Mouse (Mus musculus): ENCODE data around the gene Tmem120b. TPM values are rescaled to one million over a fixed set of nuclear protein-coding genes. Genes with fewer than 3 reads are reported as not detected.
A peak's percentile ranks its signal among the peaks of the same experiment; 100 is the strongest.

The Tmem120b gene
- polyA plus RNA-seq, 1 experiment from 2014 or later, result 7.6 TPM

DNA sequence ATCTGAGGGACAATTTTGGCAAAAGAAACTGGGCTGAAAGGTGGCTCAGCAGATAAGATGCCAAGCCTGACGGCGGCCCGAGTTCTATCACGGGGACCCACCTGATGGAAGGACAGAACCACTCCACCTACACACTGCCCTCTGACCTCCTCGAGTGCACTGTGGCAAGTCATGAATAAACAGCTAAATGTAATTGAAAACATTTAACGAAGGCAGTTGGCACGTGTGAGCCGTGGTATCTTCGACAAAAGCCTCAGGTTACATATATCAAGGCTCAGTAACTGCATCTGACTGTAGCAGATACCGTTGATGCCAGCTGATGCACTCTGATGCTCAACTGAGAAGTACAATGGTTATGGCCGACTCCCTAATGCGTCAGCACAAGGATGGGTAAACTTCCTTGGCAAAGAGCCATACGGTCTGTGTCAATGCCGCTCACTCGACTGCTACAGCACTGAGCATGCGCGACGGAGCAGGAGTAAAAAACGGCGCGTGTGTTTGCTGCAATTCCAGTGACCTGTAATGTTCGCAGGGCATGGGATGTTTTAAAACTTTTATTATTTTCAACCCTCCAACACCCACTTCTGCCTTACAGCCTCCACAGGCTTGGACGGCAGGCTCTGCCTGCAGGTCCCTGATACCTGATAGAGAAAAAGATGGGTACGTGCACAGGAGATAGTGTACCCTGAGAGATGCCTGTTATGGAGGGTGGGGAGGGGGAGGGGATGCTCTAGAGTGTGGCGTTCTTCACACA lies 26.2 kb downstream of the Tmem120b start:
- Histone ChIP-seq H3K4me2 (no peak overlapping the region), H3K27ac (ENCODE audit: low read depth, low read length) (no peak overlapping the region), H3K4me1 (ENCODE audit: control insufficient read depth, insufficient read depth, low read length) (no peaks in the 10 kb centered on the region), H3K9me3 (ENCODE audit: control insufficient read depth, low read length) (no peaks in the 10 kb centered on the region), H3K9ac (ENCODE audit: low read length) (no peak overlapping the region), H3K27me3 (ENCODE audit: control insufficient read depth, insufficient read depth, low read length) (no peaks in the 10 kb centered on the region), H3K36me3 (ENCODE audit: control insufficient read depth, insufficient read depth, low read length) (no peaks in the 10 kb centered on the region), H3K4me3 (ENCODE audit: low read depth, low read length) (no peak overlapping the region)
- 89% methylated on average over 25 of the region's 25 CpGs for WGBS
- DNase-seq (ENCODE audit: low spot score, missing footprints) (no peak), ATAC-seq (ENCODE audit: low FRiP score) (no peak)

DNA sequence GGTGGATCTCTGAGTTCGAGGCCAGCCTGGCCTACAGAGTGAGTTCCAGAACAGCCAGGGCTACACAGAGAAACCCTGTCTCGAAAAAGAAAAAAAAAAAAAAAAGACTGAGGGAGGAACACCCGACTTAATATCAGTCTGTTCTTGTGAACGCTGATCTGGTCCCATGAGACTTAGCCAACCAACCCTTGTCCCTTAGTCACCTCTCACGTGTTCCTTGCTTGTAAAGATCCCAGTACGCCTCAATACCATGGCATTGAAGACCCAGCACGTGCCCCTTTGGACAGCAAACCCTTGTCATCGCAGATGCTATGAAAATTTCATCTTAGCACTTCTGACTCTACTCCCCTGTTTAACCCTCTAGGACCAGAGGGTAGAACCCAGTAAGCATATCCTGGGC lies 28.1 kb downstream of the Tmem120b start:
- no peak for DNase-seq (ENCODE audit: low spot score, missing footprints)
- no peaks in the 10 kb centered on the region for H3K9me3 ChIP-seq (ENCODE audit: control insufficient read depth, low read length)
- 94% methylated on average over 8 of the region's 8 CpGs for WGBS
- H3K4me1 ChIP-seq (ENCODE audit: control insufficient read depth, insufficient read depth, low read length), result no peaks in the 10 kb centered on the region
- no peak overlapping the region for H3K4me3 ChIP-seq (ENCODE audit: low read depth, low read length)
- H3K36me3 ChIP-seq (ENCODE audit: control insufficient read depth, insufficient read depth, low read length), result no peaks in the 10 kb centered on the region
- H3K4me2 ChIP-seq, result no peak overlapping the region
- H3K9ac ChIP-seq (ENCODE audit: low read length), result no peak overlapping the region
- no peak overlapping the region for H3K27ac ChIP-seq (ENCODE audit: low read depth, low read length)
- no peaks in the 10 kb centered on the region for H3K27me3 ChIP-seq (ENCODE audit: control insufficient read depth, insufficient read depth, low read length)
- ATAC-seq (ENCODE audit: low FRiP score), result no peak

DNA sequence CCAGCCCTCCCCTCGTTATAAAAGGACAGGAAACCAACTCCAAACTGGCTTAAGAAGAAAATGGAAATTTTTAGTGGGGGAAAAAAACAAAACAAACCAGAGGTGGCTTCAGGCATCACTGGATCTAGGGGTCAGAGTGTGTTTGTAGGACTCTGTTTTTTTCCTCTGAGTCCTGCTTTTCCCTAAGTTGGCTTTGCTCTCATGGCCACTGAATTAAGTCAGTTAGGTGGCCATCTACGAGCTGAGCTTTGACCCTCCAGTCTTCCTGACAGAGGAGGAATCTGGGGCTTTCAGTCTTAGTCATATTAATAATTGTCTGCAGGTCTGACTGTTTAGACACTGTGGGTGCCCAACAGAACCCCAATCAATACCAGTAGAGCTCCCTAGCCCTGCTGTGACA lies 30.3 kb downstream of the Tmem120b start:
- H3K27me3 ChIP-seq (ENCODE audit: control insufficient read depth, insufficient read depth, low read length), result no peaks in the 10 kb centered on the region
- H3K9me3 ChIP-seq (ENCODE audit: control insufficient read depth, low read length), result no peaks in the 10 kb centered on the region
- no peaks in the 10 kb centered on the region for H3K4me1 ChIP-seq (ENCODE audit: control insufficient read depth, insufficient read depth, low read length)
- no peak for ATAC-seq (ENCODE audit: low FRiP score)
- no peak overlapping the region for H3K4me3 ChIP-seq (ENCODE audit: low read depth, low read length)
- no peak for DNase-seq (ENCODE audit: low spot score, missing footprints)
- no peak overlapping the region for H3K27ac ChIP-seq (ENCODE audit: low read depth, low read length)
- no peak overlapping the region for H3K9ac ChIP-seq (ENCODE audit: low read length)
- H3K36me3 ChIP-seq (ENCODE audit: control insufficient read depth, insufficient read depth, low read length), result no peaks in the 10 kb centered on the region
- no peak overlapping the region for H3K4me2 ChIP-seq
- 84% methylated on average over 2 of the region's 2 CpGs for WGBS

DNA sequence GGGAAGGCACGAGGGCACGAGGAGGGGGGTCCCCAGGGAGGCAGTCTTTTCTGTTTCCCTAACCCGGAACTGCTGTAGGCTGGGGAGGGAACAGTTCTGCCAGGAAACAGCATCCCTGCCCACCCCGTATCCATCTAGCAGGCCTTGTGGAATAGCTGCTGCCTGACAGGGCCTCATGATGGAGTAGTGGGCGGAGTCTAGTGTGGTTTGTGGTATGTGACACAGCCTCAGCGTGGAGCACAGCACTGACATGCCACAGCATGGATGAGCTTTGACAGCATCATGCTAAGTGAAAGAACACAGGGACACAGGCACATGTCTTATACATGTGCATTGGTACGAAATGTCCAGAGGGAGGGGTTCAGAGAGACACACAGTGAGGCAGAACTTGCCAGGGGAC lies 34.2 kb downstream of the Tmem120b start:
- Histone ChIP-seq H3K27ac (ENCODE audit: low read depth, low read length) (no peak overlapping the region), H3K4me2 (no peak overlapping the region), H3K4me1 (ENCODE audit: control insufficient read depth, insufficient read depth, low read length) (no peaks in the 10 kb centered on the region), H3K36me3 (ENCODE audit: control insufficient read depth, insufficient read depth, low read length) (no peaks in the 10 kb centered on the region), H3K9ac (ENCODE audit: low read length) (no peak overlapping the region), H3K27me3 (ENCODE audit: control insufficient read depth, insufficient read depth, low read length) (no peaks in the 10 kb centered on the region), H3K4me3 (ENCODE audit: low read depth, low read length) (no peak overlapping the region), H3K9me3 (ENCODE audit: control insufficient read depth, low read length) (no peaks in the 10 kb centered on the region)
- DNase-seq (ENCODE audit: low spot score, missing footprints) (no peak), ATAC-seq (ENCODE audit: low FRiP score) (no peak)
- WGBS, result 84% methylated on average over 7 of the region's 7 CpGs

DNA sequence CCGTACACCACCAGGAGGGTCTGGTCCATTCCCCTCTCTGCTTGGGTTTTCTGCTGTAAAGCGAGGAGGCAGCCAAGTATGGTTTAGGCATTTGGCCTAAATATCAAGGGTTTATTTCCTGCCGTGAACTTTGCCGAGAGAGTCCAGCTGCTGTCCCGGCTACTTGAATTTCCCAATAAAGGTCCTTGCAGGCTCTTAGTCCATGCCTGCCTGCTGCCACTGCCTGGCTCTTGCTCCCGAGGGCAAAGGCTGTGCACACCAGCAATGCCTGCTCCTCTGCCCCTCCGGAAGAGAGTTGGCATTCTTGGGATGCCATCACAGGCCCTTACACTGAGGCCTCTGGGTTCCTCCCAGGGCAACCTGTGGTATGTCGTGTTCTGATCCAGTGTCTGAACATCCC lies 35.3 kb downstream of the Tmem120b start:
- H3K9ac ChIP-seq (ENCODE audit: low read length), result no peak overlapping the region
- 83% methylated on average over 8 of the region's 8 CpGs for WGBS
- H3K4me1 ChIP-seq (ENCODE audit: control insufficient read depth, insufficient read depth, low read length), result no peaks in the 10 kb centered on the region
- no peaks in the 10 kb centered on the region for H3K36me3 ChIP-seq (ENCODE audit: control insufficient read depth, insufficient read depth, low read length)
- H3K9me3 ChIP-seq (ENCODE audit: control insufficient read depth, low read length), result no peaks in the 10 kb centered on the region
- DNase-seq (ENCODE audit: low spot score, missing footprints) (no peak), ATAC-seq (ENCODE audit: low FRiP score) (no peak)
- H3K27ac ChIP-seq (ENCODE audit: low read depth, low read length), result no peak overlapping the region
- no peak overlapping the region for H3K4me2 ChIP-seq
- no peaks in the 10 kb centered on the region for H3K27me3 ChIP-seq (ENCODE audit: control insufficient read depth, insufficient read depth, low read length)
- no peak overlapping the region for H3K4me3 ChIP-seq (ENCODE audit: low read depth, low read length)

DNA sequence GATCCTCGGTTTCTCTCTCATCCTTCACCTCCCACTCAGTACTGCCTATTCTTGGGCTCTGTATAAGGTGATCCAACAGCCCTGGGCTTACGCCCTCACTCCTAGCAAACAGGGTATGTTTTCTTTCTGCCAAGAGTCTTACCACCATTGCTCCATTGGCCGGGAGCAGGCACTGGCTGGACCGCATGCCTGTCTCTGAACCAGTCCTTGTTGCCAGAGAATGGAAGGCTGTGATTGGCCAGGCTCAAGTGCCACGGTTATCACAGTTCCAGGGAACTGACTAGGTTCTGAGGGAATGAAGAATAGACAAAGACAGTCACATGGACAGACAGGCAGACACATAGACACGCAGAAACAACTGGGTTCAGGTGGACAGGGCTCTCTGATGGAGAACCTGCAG lies 36.6 kb downstream of the Tmem120b start:
- H3K4me3 ChIP-seq (ENCODE audit: low read depth, low read length), result no peak overlapping the region
- no peaks in the 10 kb centered on the region for H3K9me3 ChIP-seq (ENCODE audit: control insufficient read depth, low read length)
- H3K9ac ChIP-seq (ENCODE audit: low read length), result no peak overlapping the region
- H3K27ac ChIP-seq (ENCODE audit: low read depth, low read length), result no peak overlapping the region
- no peaks in the 10 kb centered on the region for H3K36me3 ChIP-seq (ENCODE audit: control insufficient read depth, insufficient read depth, low read length)
- DNase-seq (ENCODE audit: low spot score, missing footprints), result no peak
- H3K27me3 ChIP-seq (ENCODE audit: control insufficient read depth, insufficient read depth, low read length), result no peaks in the 10 kb centered on the region
- no peak for ATAC-seq (ENCODE audit: low FRiP score)
- 82% methylated on average over 6 of the region's 6 CpGs for WGBS
- H3K4me2 ChIP-seq, result no peak overlapping the region
- H3K4me1 ChIP-seq (ENCODE audit: control insufficient read depth, insufficient read depth, low read length), result peaks cover 6% of the 10 kb centered on the region; the same call in 1 of the 2 replicates

DNA sequence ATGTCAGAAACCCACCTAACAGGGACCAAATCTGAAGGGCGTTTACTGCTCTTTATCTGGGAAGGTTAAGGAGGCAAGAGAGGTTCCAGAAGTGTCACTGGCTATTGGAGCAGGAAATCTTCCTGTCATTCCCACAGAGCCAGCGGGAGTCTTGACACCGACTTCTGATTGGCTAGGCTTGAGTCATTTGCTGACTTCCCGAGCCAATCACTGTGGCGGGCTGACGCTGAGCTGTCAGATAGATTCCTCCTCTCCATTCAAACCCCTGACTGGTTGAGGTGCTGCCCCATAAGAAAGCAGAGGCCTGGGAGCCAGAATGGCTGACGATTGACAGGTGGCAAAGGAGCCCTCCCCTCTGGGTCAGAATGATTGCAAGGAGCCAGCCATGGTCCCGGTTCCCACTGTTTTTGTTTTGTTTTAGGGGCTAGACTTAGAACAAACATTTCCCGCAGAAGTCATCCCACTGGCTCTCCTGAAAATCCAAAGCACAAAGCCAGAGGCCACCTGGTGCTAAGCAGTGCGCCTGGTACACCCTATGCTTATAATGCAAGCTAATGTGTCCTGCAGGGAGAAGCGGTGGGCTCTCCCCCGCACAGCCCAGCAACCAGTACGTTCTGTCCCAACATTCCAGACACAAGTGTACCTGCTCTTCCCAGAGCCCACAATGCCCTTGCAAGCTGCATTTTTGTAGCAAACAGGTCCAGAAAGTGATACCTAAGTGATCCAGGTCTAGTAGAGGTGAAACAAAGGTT lies 41.4 kb downstream of the Tmem120b start:
- no peaks in the 10 kb centered on the region for H3K27me3 ChIP-seq (ENCODE audit: control insufficient read depth, insufficient read depth, low read length)
- peak overlapping the region; percentile 20; the same call in 1 of the 2 replicates for H3K4me2 ChIP-seq
- H3K9ac ChIP-seq (ENCODE audit: low read length), result peak overlapping the region; percentile 12; the same call in 1 of the 2 replicates
- DNase-seq (ENCODE audit: low spot score, missing footprints) (peak; percentile 86), ATAC-seq (ENCODE audit: low FRiP score) (peak; percentile 46; the same call in 1 of the 2 replicates)
- H3K4me3 ChIP-seq (ENCODE audit: low read depth, low read length), result no peak overlapping the region
- no peak overlapping the region for H3K27ac ChIP-seq (ENCODE audit: low read depth, low read length)
- 33% methylated on average over 13 of the region's 13 CpGs for WGBS
- no peaks in the 10 kb centered on the region for H3K9me3 ChIP-seq (ENCODE audit: control insufficient read depth, low read length)
- no peaks in the 10 kb centered on the region for H3K36me3 ChIP-seq (ENCODE audit: control insufficient read depth, insufficient read depth, low read length)
- H3K4me1 ChIP-seq (ENCODE audit: control insufficient read depth, insufficient read depth, low read length), result peaks cover 7% of the 10 kb centered on the region; the same call in 1 of the 2 replicates

DNA sequence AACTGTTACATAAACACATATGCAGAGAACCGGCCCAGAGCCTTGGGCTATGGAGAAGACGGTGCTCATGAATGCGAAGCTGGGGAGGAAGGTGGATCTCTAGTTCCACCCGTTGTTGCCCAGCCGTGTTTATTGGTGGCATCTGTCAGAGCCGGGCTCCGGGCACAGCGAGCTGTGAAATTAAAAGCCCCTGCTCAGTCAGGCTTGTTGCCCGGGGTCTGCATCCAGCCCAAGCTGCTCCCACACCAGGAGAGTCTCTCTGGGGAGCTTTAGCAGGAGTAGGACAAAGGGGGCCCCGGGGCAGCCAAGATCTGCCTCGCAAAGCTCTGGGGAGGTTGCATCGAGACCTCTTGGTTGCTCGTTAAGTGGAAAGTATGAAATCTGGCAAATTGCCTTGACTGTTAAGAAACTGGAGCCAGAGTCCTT lies 42.1 kb downstream of the Tmem120b start:
- DNase-seq (ENCODE audit: low spot score, missing footprints) (no peak), ATAC-seq (ENCODE audit: low FRiP score) (no peak)
- H3K4me1 ChIP-seq (ENCODE audit: control insufficient read depth, insufficient read depth, low read length), result peaks cover 7% of the 10 kb centered on the region; the same call in 1 of the 2 replicates
- H3K36me3 ChIP-seq (ENCODE audit: control insufficient read depth, insufficient read depth, low read length), result no peaks in the 10 kb centered on the region
- H3K27ac ChIP-seq (ENCODE audit: low read depth, low read length), result no peak overlapping the region
- H3K4me3 ChIP-seq (ENCODE audit: low read depth, low read length), result no peak overlapping the region
- no peak overlapping the region for H3K4me2 ChIP-seq
- 0 out of 2 replicates have a peak overlapping the region, but pooled peaks have one; percentile 20 for H3K9ac ChIP-seq (ENCODE audit: low read length)
- H3K9me3 ChIP-seq (ENCODE audit: control insufficient read depth, low read length), result no peaks in the 10 kb centered on the region
- H3K27me3 ChIP-seq (ENCODE audit: control insufficient read depth, insufficient read depth, low read length), result no peaks in the 10 kb centered on the region
- WGBS, result 74% methylated on average over 13 of the region's 13 CpGs

DNA sequence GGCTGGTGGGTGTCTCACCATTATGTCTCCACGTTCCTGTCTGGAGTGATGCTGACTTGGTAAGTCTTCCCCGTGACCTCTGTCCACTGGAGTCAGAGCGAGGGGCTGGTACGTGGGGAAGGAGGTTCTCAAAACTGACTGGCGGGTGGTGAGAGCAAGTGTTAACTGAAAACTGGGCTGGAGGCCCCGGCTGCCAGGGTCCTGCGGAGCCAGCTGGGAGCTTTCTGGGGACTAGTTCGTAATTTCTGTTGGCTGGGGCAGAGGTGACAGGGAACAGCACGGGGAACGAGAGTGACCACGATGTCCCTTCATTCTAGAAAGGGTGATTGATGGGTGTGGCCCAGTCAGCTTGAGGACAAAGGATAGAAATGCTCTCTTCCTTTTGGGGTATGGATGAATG lies 45.9 kb downstream of the Tmem120b start:
- Histone ChIP-seq H3K27me3 (ENCODE audit: control insufficient read depth, insufficient read depth, low read length) (no peaks in the 10 kb centered on the region), H3K4me1 (ENCODE audit: control insufficient read depth, insufficient read depth, low read length) (peaks cover 7% of the 10 kb centered on the region; the same call in 1 of the 2 replicates), H3K9ac (ENCODE audit: low read length) (no peak overlapping the region), H3K27ac (ENCODE audit: low read depth, low read length) (no peak overlapping the region), H3K4me2 (no peak overlapping the region), H3K9me3 (ENCODE audit: control insufficient read depth, low read length) (no peaks in the 10 kb centered on the region), H3K4me3 (ENCODE audit: low read depth, low read length) (no peak overlapping the region), H3K36me3 (ENCODE audit: control insufficient read depth, insufficient read depth, low read length) (no peaks in the 10 kb centered on the region)
- DNase-seq (ENCODE audit: low spot score, missing footprints), result no peak
- no peak for ATAC-seq (ENCODE audit: low FRiP score)
- WGBS, result 69% methylated on average over 11 of the region's 11 CpGs

Measured in midbrain, embryonic 11.5 days (tissue).